Mouse (Mus musculus) megakaryocyte, adult 5-6 weeks (primary cell): ENCODE data around the gene Hbq1b. TPM values are rescaled to one million over a fixed set of nuclear protein-coding genes. Genes with fewer than 3 reads are reported as not detected.

Experiments used
- total RNA-seq, 2 experiments: library from RNA; stranded (forward) in 1 of 2; stranded (reverse) in 1 of 2; fragments of 153-499, 151-499 nt in 1 of 2; fragments of 221-1000, 200-1000 nt in 1 of 2; gene quantifications; 2 replicates each; pipeline versions ENCODE4 v1.2.3 to v1.2.4; 2015 to 2017

Hbq1b gene
- total RNA-seq, 2 experiments from 2014 or later: not detected

Other genes starting within 250 kb of the Hbq1b start
- not detected in 2 replicates for gene Il9r, start 86.7 kb upstream of the Hbq1b start, total RNA-seq (2015)
- gene Il9r, start 86.7 kb upstream of the Hbq1b start, total RNA-seq (2017): not detected in 2 replicates
- 38.9 and 42.8 TPM in 2 replicates for gene Snrnp25, start 81.5 kb upstream of the Hbq1b start, total RNA-seq (2015)
- 32.5 and 47.7 TPM in 2 replicates for gene Snrnp25, start 81.5 kb upstream of the Hbq1b start, total RNA-seq (2017)
- gene Rhbdf1, start 64.7 kb upstream of the Hbq1b start, total RNA-seq (2015): not detected in 2 replicates
- gene Rhbdf1, start 64.7 kb upstream of the Hbq1b start, total RNA-seq (2017): not detected in 2 replicates
- 9.8 and 12.1 TPM in 2 replicates for gene Mpg, start 60.5 kb upstream of the Hbq1b start, total RNA-seq (2015)
- gene Mpg, start 60.5 kb upstream of the Hbq1b start, total RNA-seq (2017): 6.8 and 9.9 TPM in 2 replicates
- 6.6 and 10.7 TPM in 2 replicates for gene Nprl3, start 19.3 kb upstream of the Hbq1b start, total RNA-seq (2015)
- gene Nprl3, start 19.3 kb upstream of the Hbq1b start, total RNA-seq (2017): 9.5 and 11.9 TPM in 2 replicates
- not detected in 2 replicates for gene Hba-x, start 10.6 kb upstream of the Hbq1b start, total RNA-seq (2015)
- gene Hba-x, start 10.6 kb upstream of the Hbq1b start, total RNA-seq (2017): not detected in 2 replicates
- gene Hba-a1, start 3.5 kb upstream of the Hbq1b start, total RNA-seq (2015): 53.9 and 134 TPM in 2 replicates
- gene Hba-a1, start 3.5 kb upstream of the Hbq1b start, total RNA-seq (2017): 18.7 and 44.2 TPM in 2 replicates
- gene Hba-a2, start 9.5 kb downstream of the Hbq1b start, total RNA-seq (2015): 72.7 and 158 TPM in 2 replicates
- 99.3 and 270 TPM in 2 replicates for gene Hba-a2, start 9.5 kb downstream of the Hbq1b start, total RNA-seq (2017)
- gene Hbq1a, start 13.1 kb downstream of the Hbq1b start, total RNA-seq (2015): not detected in 2 replicates
- not detected in 2 replicates for gene Hbq1a, start 13.1 kb downstream of the Hbq1b start, total RNA-seq (2017)
- gene Sh3pxd2b, start 60.9 kb downstream of the Hbq1b start, total RNA-seq (2015): 5.3 and 7.0 TPM in 2 replicates
- gene Sh3pxd2b, start 60.9 kb downstream of the Hbq1b start, total RNA-seq (2017): 2.4 and 2.9 TPM in 2 replicates
- 2.3 and 3.4 TPM in 2 replicates for gene Ubtd2, start 168.4 kb downstream of the Hbq1b start, total RNA-seq (2015)
- 0.24 and 1.8 TPM in 2 replicates for gene Ubtd2, start 168.4 kb downstream of the Hbq1b start, total RNA-seq (2017)
- 0.20 and 2.2 TPM in 2 replicates for gene Efcab9, start 245.1 kb downstream of the Hbq1b start, total RNA-seq (2015)
- 1.6 and 2.0 TPM in 2 replicates for gene Efcab9, start 245.1 kb downstream of the Hbq1b start, total RNA-seq (2017)
- 88.8 and 98.5 TPM in 2 replicates for gene Stk10, start 246.3 kb downstream of the Hbq1b start, total RNA-seq (2015)
- 115 and 125 TPM in 2 replicates for gene Stk10, start 246.3 kb downstream of the Hbq1b start, total RNA-seq (2017)